Mouse (Mus musculus): Measurements from ENCODE around the gene Qrsl1.

The Qrsl1 gene

DNA sequence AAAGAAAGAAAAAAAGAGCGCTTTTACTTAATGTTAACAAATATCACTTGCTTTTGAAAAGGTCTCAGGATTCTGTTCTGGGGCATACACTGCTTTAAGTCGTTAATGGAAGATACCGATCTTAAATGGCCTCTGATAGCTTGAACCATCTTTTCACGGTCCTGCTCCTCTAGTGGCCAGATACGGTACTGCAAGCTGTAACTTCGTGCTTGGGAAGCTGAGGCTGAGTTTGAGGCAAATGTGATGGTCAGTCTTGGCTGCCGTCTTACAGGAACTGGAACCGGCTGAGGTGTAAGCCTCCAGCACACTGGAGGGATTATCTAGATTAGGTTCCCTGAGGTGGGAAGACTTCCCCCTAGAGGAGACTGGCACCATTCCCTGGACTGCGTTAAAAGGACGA lies 30.8 kb downstream of the Qrsl1 start:
- DNase-seq (ENCODE audit: low read depth, low spot score) = peak; percentile 31

DNA sequence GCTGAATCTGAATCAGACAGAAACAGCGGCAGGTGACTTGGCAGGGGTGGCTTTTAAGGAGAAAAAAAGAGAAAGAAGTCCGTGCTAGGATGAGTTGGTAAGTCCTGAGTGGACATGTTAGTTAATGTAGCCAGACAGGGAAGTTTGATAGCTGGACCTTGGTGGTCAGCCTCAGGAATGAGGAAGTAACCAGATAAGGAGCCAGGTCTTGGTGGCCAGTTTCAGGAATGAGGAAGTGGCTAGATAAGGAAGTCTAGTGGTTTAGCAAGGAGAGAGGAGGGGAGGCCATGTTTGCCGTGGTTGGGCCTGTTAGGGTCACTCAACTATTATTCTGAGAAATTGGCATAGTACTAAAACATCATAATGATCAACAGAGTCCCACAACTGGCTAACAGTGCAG lies 45.2 kb downstream of the Qrsl1 start:
- DNase-seq (ENCODE audit: low read depth, low spot score) = no peak

DNA sequence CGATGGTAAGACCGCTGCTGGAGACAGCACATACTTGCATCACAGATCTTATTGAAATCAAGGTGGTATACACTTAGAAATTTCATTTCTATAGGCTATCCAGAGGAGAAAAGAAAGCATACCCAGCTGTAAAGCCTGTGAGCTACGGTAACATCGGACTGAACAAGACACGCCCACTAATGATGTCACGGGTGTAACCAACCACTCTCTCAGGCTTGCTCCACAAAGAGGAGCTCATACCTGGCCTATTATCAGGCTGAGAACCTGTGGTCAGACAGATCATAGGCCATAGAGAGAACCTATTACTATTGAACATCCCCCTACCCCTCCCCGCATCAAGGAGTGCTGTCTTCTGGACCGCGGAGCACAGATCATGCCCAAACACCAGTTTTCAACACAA lies 45.6 kb downstream of the Qrsl1 start:
- DNase-seq (ENCODE audit: low read depth, low spot score) = no peak

DNA sequence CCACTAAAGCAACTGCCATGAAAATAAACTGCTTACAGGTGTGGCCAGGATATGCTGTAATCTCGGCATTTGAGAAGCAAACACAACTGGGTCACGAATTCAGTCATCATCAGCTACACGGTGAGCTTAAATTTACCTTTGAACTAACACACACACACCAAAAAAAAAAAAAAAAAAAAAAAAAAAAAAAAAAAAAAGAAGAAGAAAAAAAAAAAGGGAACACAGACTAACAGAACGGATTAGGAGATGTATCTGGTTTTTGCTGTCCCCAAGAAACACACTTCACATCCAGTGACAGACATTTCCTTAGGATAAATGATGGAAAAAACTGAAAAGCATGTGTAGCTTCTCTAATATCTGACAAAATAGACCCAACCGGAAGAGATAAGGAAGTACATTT lies 49.6 kb downstream of the Qrsl1 start:
- no peak for DNase-seq (ENCODE audit: low read depth, low spot score)

DNA sequence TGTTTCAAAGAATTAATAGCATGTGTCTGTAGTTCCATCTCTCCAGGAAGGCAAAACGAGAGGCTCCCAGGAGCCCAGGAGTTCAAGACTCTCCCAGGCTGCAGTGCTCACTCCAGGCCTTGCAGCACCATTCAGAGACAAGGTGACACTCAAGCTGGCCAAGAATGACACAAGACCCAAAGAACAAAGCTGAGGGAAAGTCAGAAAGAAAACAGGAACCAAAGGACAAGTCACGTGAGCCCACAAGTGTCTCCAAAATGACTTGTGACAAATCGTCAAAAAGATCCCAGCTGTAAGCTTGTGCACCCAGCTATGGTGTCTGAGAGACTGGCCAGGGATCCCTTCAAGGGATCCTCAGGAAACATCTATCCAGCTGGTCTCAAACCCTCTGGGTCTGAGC lies 52.1 kb downstream of the Qrsl1 start:
- DNase-seq (ENCODE audit: low read depth, low spot score) = no peak

DNA sequence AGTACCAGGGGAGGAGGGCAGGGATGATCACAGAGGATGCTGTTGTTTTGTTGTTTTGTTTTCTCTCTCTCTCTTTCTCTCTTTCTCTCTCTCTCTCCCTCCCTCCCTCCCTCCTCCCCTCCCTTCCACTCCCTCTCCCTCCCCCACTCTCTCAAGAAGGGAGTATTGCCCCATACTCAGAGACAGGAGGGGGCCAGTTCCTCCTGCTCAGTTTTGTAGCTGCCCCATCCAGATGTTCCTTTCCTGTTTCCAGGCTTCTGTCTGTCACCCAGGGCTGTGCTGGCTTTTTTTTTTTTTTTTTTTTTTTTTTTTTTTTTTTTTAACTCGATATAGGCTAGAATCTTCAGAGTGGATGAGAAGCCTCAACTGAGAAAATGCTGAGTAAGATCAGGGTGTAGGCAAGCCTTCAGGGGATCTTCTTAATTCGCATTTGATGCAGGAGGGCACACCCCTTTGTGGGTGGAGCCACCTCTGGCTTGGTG lies 55.4 kb downstream of the Qrsl1 start:
- DNase-seq (ENCODE audit: low read depth, low spot score) = no peak

DNA sequence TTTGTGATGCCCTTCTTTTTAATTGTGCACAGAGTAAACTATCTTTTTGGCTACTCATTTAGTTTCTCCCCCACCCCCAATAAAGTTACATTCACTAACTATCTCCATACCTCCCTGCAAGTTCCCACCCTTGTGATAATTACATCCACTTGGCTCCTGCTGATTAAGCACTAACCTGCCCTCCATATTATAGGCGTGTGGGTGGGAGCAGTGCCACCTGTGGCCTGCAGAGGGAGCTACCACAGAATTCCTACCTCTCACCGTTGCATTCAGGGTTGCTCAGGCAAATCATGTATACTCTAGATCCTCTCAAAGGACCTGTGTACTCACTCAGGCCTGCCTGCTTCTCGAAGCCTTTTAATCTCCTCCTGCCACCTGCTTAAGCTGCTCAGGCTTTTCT lies 56.1 kb downstream of the Qrsl1 start:
- DNase-seq (ENCODE audit: low read depth, low spot score) = no peak

DNA sequence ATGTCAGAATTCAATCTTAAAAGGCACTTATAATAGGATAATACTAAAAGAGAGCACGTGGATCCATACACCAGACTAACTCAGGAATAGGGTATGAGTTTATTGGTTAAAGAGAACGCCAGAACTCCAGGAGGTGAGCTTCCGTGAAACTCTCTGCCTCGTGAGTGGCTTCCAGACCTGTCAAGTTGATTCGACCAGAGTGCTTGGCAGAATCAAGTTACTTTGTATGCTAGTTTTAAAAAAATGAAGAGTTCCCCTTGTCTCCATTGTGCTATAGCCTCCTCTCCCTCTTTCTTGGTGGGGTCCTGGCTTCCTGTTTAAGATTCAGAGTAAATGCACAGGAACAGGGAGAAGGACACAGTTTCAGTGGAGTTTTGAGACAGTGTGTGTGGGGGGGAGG lies 60.1 kb downstream of the Qrsl1 start:
- DNase-seq (ENCODE audit: low read depth, low spot score) = no peak

DNA sequence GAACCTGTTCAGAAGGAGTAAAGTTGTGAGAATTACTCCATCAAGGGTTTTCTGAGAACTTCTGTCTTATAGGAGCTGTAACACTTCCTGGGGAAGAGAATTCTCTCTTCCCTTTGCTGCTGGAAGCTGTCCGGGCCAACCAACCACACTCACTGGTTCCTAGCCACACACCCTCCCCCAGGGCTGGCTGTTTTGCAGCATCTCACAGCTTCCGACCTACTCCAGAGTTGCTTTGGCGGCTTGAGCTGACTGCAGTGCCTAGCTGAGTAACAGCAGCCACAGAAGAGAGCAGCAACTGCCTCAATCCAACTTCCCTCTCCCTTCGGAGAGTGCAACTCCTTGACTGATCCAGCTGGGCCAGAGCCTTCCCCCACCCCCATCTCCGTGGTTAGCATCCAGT lies 68.7 kb downstream of the Qrsl1 start:
- DNase-seq (ENCODE audit: low read depth, low spot score) = no peak

DNA sequence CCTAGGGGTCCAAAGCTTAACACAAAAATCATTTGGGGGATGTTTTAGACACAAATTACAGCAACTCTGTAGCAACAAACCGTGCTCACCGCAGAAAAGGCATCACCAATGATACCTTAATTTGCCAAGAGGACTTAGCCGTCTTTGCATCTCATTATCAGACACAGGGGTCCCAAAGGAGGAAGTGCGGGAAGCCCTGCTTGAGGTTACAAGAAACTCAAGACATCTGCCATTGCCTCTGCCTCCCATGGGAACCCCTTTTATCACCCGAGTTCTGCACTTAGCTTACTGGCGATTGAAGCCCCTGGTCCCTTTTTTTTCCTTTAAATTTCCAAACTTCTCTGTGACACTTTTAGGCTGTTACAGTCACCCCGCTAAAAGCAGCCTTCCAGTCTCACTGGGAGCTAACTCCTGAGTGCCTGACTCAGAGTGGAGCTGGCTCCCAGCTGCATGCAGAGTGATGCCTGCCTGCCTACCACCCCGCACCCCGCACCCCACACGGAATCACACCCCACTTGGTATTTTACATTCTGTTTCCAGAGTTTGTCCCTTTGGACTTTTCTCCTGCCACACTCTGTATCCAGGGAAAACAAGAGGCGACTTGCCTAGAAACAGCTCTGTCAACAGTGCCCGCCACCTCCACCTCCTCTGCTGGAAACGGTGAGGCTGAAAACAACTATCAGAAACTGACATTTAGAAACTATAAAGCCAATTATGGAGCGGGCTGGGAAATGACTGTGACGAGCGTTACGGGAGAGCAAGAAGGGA lies 71.1 kb downstream of the Qrsl1 start:
- no peak for DNase-seq (ENCODE audit: low read depth, low spot score)

DNA sequence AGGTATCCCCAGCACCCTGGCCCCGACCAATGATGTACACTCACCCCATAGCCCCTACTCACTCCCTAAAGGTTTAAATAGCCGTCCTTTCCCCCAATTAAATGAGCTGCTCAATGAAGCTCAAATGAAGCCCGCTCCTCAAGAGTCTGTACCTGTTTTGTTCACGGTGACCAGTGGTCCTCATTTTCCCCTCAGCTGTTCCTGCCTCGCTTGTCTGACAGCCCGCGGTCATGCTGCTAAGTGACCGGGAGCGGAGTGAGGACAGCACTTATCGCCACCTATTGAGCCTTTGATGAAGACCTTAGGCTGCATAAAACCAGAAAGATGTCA lies 72.9 kb downstream of the Qrsl1 start:
- no peak for DNase-seq (ENCODE audit: low read depth, low spot score)

DNA sequence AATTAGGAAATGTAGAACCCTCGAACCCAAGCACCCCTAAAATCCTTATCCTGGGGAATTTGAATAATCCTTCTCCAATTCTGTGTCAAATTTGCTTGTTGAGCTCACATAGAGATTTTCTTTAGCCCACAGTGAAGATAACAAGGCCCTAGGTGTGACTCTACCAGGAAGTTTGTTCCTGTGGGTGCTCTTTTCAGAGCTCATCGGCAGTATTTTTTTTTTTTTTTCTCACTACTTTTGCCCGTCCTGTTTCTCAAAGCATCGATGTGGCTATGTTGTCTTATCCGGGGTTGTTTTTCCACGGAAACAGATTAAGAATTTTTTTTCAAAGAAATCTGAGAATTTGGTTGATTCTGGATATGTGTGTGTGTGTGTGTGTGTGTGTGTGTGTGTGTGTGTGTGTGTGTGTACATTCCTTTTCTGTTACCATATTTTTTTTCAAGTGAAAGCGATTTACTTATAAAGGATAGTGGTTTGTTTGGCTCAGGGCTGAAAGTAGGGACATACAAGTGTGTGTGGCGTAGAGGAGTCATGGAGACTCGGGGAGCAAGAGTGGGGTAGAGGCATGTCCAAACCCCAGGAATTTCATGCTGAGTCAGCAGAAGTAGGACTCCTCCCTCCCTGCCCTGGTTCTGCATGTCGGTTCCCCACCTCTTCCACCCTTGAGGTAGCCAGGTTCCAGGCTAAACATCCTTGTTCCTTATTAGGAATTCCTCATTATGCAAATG lies 73.4 kb downstream of the Qrsl1 start:
- DNase-seq (ENCODE audit: low read depth, low spot score) = no peak

DNA sequence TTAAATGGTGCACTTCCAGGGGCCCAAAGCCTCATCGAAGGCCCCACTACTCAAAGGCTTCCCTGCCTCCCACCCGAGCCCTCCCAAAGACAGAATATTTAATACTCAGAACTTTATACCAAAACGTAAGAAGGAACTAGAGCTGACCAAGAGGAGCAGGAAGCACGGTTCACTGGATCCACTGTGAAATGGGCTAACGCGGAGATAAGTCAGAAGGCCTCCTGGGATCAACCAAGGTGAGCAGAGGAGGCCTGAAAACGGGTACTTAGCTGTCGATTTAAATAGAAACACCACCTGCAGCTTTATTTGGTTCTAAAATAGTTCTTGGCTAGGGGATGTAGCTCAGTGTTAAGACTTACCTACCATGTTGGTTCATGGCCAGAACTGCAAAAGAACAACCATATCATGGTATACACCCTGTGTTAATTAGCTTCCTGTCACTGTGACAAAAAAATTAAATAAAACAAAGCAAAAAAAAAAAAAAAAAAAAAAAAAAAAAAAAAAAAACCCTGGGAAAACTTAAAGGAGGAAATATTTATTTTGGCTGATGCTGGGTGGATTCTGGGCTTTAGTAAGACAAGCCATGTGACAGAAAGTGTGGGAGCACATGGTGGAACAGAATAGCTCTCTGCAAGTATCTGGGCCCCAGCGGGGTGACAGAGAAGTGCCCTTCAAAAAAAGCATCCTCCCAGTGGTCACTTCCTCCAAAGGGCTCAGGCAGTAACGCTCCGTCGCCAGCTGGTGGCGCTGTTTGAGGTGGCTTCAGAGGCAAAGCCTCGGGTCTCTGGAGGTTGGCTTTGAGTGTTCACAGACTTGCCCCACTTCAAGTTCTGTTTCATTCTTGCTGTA lies 74.5 kb downstream of the Qrsl1 start:
- no peak for DNase-seq (ENCODE audit: low read depth, low spot score)

DNA sequence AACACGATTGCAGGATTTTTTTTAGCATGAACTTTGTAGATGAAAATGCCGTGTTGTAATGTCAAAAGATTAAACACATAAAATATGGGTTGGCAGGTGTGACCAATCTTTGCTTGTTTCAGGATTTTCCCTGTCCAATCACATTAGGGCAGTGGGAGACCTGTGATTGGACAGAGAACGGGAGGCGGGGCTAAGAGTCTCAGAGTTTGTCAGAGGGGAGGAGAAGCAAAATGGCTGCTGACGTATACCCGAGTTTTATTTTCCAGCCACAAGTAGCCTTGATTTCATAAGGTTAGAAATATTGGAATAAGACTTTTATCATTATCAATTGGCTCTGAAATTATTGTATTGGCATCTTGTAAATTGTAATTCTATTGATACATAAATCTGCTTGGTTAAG lies 75.8 kb downstream of the Qrsl1 start:
- no peak for DNase-seq (ENCODE audit: low read depth, low spot score)

DNA sequence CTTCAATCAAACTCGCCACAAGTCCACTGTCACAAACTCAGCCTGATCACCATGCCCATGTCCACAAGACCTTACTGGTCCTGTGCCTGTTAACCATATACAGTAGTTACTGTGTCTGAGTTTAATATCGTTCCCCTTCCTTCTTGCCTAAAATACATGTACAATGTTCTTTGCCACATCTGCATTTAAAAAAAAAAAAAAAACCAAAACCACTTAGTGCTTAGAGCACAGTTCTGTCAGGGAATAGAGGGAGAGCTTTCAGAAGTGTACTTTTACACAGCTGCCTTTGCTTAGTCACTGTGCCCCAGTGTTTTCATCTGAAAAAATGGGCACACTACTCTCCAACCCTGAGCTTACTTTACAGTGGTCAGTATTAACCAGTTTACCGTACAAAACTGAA lies 76.8 kb downstream of the Qrsl1 start:
- no peak for DNase-seq (ENCODE audit: low read depth, low spot score)
